In genomic region chr2:181213021-181213445, GRCm38 (mm10) we compare ENCODE assay signal across 8 mouse cellular contexts. TPM values are rescaled to one million over a fixed set of nuclear protein-coding genes. Genes with fewer than 3 reads are reported as not detected.
DNase-seq lines count a peak whose midpoint lies in the region; ATAC-seq and TF ChIP-seq lines count a peak whose summit lies in the region.

Srms (minus strand) TSS chr2:181213185.

- peak within 1 kb of the TSS; percentile 37 for H3K4me3 ChIP-seq in heart, postnatal 0 days (ENCODE audit: low read depth, low read length)
- H3K4me3 ChIP-seq in stomach, embryonic 15.5 days (replicated peaks): peak within 1 kb of the TSS; percentile 29

- H3K9me3 ChIP-seq in heart, postnatal 0 days (replicated peaks; ENCODE audit: control insufficient read depth, low read length): no peaks in the 10 kb centered on the region
- no peaks in the 10 kb centered on the region for H3K9me3 ChIP-seq in stomach, embryonic 15.5 days

- WGBS in heart, postnatal 0 days: 2% methylated on average over 17 of the region's 17 CpGs
- WGBS in stomach, embryonic 15.5 days: 4% methylated on average over 17 of the region's 17 CpGs

- H3K4me1 ChIP-seq in heart, postnatal 0 days (ENCODE audit: control insufficient read depth, insufficient read depth): no peaks in the 10 kb centered on the region
- H3K4me1 ChIP-seq in stomach, embryonic 15.5 days: peaks cover 10% of the 10 kb centered on the region; the same call in 1 of the 2 replicates

- no peak within 1 kb of the TSS for H3K9ac ChIP-seq in heart, postnatal 0 days (replicated peaks; ENCODE audit: low read depth, low read length)
- H3K9ac ChIP-seq in stomach, embryonic 15.5 days: no peak within 1 kb of the TSS

- H3K36me3 ChIP-seq in heart, postnatal 0 days (replicated peaks; ENCODE audit: control insufficient read depth, insufficient read depth, low read length): no peaks in the 10 kb centered on the region
- H3K36me3 ChIP-seq in stomach, embryonic 15.5 days: no peaks in the 10 kb centered on the region

- TF ChIP-seq EP300 in heart, postnatal 0 days (IDR thresholded peaks at IDR 0.05; ENCODE audit: low read depth): no peak

- ATAC-seq in heart, postnatal 0 days (ENCODE audit: insufficient read depth, low read depth): no peak
- ATAC-seq in stomach, embryonic 15.5 days (ENCODE audit: insufficient read depth, low FRiP score, low read depth): peak; percentile 70
- no peak for ATAC-seq in cerebellum, adult (ENCODE audit: insufficient number of reproducible peaks, low FRiP score, low TSS enrichment)

- H3K27me3 ChIP-seq in heart, postnatal 0 days (ENCODE audit: control insufficient read depth, insufficient read depth, low read length): peaks cover 44% of the 10 kb centered on the region
- peaks cover 28% of the 10 kb centered on the region for H3K27me3 ChIP-seq in stomach, embryonic 15.5 days (replicated peaks)

- H3K4me2 ChIP-seq in heart, postnatal 0 days (ENCODE audit: low read depth, low read length): peak within 1 kb of the TSS; percentile 57
- H3K4me2 ChIP-seq in stomach, embryonic 15.5 days: peak within 1 kb of the TSS; percentile 61

- peak; percentile 14 for DNase-seq in Muller cell, postnatal 12 days (ENCODE audit: inconsistent ontology term)
- peak; percentile 54 for DNase-seq in embryo, embryonic 9.5 days (ENCODE audit: extremely low spot score)
- DNase-seq in heart, postnatal 0 days (ENCODE audit: low spot score): no peak
- peak; percentile 47 for DNase-seq in kidney, postnatal 14 days
- DNase-seq in lung, postnatal 4 days: peak; percentile 55 to 63
- no peak for DNase-seq in cerebellum, adult 9-11 months

- no peak for TF ChIP-seq CTCF in heart, postnatal 0 days (IDR thresholded peaks at IDR 0.05; ENCODE audit: low read depth)

- no peak within 1 kb of the TSS for H3K27ac ChIP-seq in heart, postnatal 0 days (ENCODE audit: low read depth)
- no peak within 1 kb of the TSS for H3K27ac ChIP-seq in stomach, embryonic 15.5 days

RNA-seq across cellular contexts. Expression of gene Srms, which starts in this region (rescaled TPM):
- total RNA-seq in heart, postnatal 0 days (2014; rRNA removed; ENCODE audit: low replicate concordance): 0.04 TPM in 1 of 2 replicates, not detected in the other
- 0.08 and 0.10 TPM in 2 replicates for polyA plus RNA-seq in heart, postnatal 0 days (2015; fragmentation: Nextera tagmentation; extraction: Ambion mirVana)
- 0.06 and 0.18 TPM in 2 replicates for polyA plus RNA-seq in stomach, embryonic 15.5 days (2015; fragmentation: Nextera tagmentation; extraction: Ambion mirVana)

Comparison
In these comparisons a context has a peak if more than half of its experiments do, and no peak if none do; other contexts are left out.
1. Peak in ATAC-seq, H3K4me3 ChIP-seq and H3K4me2 ChIP-seq in stomach, embryonic 15.5 days; RNA of the gene not detected or under 1 TPM.
2. DNase-seq: peak in Muller cell, postnatal 12 days (single experiment), embryo, embryonic 9.5 days (single experiment), kidney, postnatal 14 days (single experiment) and lung, postnatal 4 days (2 of 2); none in heart, postnatal 0 days (single experiment) and cerebellum, adult 9-11 months (single experiment).